Mouse (Mus musculus) G1E (cell line): ENCODE measurements around the gene Nlk.

Experiments used
- CTCF ChIP-seq: IDR thresholded peaks from 2 replicates; pipeline ENCODE4 v1.5.1; 2012; ENCODE audit warnings: low read depth, low read length, inconsistent platforms, mixed read lengths
- GATA1 ChIP-seq: IDR thresholded peaks from 2 replicates; pipeline ENCODE4 v1.6.1; 2012; ENCODE audit warnings: borderline replicate concordance, low read length, inconsistent platforms, mixed read lengths
- TAL1 ChIP-seq: conservative IDR thresholded peaks from 2 replicates; pipeline ENCODE4 v1.6.1; 2012; ENCODE audit warnings: low read depth, low read length, inconsistent platforms, mixed read lengths

DNA sequence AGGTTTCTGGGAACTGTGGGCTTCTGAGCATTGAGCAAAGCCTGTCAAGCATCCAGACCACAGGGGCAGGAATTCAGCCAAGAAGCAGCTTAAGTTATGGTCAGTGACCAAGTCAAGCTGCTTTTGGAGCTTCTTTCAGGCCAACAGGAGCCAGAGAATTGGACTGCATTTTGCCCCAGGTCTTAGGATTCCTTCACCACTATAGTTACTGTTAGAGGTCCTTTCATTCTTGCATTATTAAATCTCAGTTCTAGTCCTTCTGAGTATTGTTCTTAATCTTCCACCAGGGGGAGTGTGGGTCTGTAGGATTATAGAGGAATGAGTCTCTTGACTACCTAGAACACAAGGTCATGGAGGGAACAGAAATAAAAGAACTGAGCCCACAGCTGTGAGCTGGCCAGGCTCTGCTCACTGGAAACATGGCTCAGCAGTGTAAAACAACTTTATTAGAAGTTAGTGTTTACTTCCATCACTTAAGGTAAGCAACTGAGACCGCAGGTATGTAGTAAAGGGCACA is 174.6 kb downstream of the Nlk start:
- TF ChIP-seq GATA1: no peak
- TF ChIP-seq CTCF: no peak
- TF ChIP-seq TAL1: no peak
